Mouse (Mus musculus) ES-Bruce4 (cell line): ENCODE results near the gene Hemk1.

Experiments used
- CTCF ChIP-seq: IDR thresholded peaks from one replicate; pipeline ENCODE4 v1.8.1; 2011; ENCODE audit warnings: low read depth, low read length
- POLR2A ChIP-seq: IDR thresholded peaks from one replicate; pipeline ENCODE4 v1.8.1; 2011; ENCODE audit warnings: low read length; ENCODE audit not compliant: insufficient read depth

- TF ChIP-seq CTCF (no peak), POLR2A (no peak)
Measured at GRCm38 (mm10) chr9:107285009-107285408, 53.1 kb downstream of the Hemk1 start.
